Mouse (Mus musculus): ENCODE measurements at regions not wholly inside any gene's neighbourhood (a gene's known extent, or its start where the extent isn't known, plus 50 kb on each side); places are given as distances from the start of the nearest gene placed in this dataset.

DNA sequence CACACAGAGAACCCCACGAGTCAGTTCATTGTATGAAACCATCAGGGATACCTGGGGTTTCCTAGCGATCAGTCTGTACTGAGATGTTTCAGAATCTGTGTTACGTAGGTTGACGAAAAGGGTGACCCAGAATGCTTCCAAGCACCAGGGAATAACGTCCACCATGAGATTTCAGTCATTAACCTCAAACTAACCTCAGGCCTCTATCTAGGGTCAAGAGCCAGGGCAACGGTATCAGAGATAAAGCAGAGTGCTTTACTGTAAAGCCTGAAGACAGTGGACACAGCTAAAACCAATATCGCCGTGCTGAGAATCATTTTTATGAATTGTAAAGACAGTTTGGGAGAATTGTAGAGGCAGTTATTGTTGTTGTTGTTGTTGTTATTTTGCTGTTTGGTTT lies 52.9 kb upstream of the Errfi1 start:
- no peak for DNase-seq (ENCODE audit: extremely low spot score, low read depth, low spot score)

DNA sequence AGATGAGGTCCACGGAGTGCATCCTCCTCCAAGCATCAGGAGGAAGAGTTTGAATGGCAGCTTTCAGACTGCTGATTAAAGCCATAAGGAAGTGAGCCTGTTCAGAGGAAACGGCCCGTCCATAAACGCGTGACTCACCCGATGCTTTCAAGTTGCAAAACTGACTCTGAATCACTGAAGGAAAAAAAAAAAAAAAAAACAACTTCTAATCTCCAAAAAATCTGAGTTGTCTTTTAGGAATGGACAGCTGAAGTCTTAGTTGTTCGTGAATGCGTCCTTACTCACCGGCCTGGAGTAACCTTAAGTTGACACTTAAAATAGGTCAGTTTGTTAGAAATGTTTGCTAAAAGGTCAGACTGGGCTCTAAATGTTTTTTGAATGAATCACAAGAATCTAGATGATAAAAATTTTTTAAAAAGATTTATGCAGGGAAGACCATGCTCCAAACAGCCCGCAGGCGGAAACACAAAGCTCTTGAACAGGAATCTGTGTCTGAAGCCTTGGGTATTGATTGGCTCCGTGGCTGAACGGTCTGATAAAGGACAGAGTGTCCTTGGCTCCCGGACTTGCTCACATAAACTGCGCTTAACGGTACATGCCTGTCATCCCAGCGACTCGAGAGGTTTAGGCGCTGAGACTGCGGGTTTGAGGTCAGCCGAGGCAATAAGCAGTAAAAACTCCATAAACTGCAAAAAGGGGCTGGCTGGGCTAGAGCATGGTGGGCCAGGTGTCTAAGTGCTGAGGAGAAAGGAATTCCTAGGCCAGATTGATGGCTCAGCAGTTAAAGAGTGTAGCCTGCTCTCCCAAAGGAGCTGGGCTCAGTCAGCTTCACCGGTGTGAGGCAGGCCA lies 53.9 kb upstream of the Errfi1 start:
- DNase-seq (ENCODE audit: extremely low spot score, low read depth, low spot score) = no peak

GRCm38 (mm10) chr4:150798783-150799530 lies 54.8 kb upstream of the Errfi1 start:
- DNase-seq (ENCODE audit: extremely low spot score, low read depth, low spot score) = no peak

- DNase-seq (ENCODE audit: extremely low spot score, low read depth, low spot score) = no peak
These were observed 55.4 kb upstream of the Errfi1 start for GRCm38 (mm10) chr4:150798281-150798680.

DNA sequence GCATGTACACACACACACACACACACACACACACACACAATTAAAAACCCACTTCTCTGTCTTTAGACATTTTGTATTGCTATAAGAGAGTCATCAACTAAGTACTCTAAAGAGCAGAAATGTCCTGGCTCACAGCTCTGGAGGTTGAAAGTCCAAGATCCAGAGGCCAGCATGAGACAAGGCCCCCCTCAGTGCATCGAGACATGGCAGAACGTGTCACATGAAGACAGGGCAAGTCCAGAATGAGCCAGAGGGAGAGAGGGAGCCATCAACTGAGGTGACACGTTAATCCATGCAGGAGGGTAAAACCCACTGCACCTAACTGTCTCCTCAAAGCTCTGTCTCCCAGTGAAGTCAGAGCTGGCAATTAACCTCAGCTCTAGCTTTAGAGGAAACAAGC lies 56.7 kb upstream of the Errfi1 start:
- DNase-seq (ENCODE audit: extremely low spot score, low read depth, low spot score) = no peak

DNA sequence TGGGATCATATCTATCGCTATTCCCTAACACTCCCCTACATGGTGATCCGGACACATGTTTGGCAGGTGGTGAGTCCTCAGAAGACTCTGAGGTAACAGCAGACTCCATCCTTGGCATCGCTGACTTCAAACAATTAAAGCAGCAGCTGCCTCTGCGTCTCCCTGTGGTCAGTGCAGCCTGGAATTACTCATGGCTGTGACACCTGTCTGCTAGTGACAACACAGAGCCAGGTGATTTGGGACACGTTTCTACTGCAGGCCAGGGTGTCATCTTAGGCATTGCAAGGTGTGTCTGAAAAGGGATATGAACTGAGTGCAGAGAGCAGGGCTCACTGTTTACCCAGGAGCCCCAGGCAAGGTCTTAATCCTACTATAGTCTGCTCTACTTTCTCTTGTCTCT lies 58.8 kb upstream of the Errfi1 start:
- no peak for DNase-seq (ENCODE audit: extremely low spot score, low read depth, low spot score)

DNA sequence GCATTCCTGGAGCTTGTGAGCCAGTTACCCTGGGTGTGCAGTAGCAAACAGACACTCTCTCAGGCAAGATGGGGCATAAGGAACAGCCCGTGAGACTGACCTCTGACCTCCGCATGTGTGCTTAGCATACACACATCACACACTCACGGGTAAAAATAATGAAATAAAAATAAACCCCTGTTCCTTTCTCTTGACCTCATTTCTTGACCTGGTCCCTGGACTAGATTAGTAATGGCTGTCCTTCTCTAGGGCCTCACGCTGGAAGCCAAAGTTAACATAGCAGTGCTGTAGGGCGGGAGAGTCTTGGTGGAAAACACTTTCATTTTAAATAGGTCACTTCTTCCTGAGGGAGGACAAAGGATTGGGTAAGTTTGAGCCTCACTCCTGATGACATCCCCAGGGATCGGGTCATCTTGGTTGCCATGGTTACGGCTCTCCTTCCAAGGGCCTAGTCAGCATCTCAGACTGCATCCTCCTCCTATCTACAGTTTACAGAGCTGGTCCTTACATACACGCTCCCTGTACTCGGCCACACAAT lies 59.4 kb upstream of the Errfi1 start:
- no peak for DNase-seq (ENCODE audit: extremely low spot score, low read depth, low spot score)

DNA sequence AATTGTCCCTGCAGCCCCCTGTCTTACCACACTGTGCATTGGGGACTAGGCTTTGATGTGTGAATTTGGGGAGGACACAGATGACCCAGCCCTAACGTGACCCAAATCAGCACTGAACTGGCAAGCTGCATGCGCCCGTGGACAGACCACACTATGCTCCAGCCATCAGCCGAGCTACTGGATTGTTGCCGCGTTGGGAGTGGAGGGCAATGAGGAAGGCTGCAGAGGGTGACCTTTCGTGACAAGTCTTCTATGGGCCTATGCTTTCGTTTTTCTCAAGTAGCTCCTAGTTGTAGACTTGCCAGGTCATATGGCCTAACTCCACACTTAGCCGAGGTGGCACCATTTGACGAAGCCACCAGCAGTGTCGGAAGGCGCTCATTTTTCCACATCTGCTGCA lies 60.6 kb upstream of the Errfi1 start:
- no peak for DNase-seq (ENCODE audit: extremely low spot score, low read depth, low spot score)

DNA sequence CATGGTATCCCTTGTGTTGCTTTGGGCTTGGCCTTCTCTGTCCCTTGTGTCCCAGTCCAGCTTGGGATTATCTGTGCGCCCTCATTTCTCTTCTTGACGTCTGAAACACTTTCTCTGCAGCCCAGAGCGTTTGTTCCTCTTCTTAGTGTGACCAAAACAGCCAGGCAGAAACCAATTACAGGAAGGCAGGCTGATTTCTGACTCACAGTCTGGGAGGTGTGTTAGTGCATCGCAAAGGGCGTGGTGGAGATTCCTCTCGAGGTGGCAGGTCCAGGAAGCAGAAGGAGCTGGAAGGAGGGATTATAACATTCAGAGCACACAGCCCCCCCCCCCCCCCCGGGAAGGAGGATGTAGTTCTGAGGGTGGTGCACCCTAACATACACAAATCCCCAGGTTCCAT lies 64.6 kb upstream of the Errfi1 start:
- no peak for DNase-seq (ENCODE audit: extremely low spot score, low read depth, low spot score)

- no peak for DNase-seq (ENCODE audit: extremely low spot score, low read depth, low spot score)
These were observed 66.6 kb upstream of the Errfi1 start for GRCm38 (mm10) chr4:150787113-150787512.

GRCm38 (mm10) chr4:150786651-150787050 lies 67.1 kb upstream of the Errfi1 start:
- no peak for DNase-seq (ENCODE audit: extremely low spot score, low read depth, low spot score)

DNA sequence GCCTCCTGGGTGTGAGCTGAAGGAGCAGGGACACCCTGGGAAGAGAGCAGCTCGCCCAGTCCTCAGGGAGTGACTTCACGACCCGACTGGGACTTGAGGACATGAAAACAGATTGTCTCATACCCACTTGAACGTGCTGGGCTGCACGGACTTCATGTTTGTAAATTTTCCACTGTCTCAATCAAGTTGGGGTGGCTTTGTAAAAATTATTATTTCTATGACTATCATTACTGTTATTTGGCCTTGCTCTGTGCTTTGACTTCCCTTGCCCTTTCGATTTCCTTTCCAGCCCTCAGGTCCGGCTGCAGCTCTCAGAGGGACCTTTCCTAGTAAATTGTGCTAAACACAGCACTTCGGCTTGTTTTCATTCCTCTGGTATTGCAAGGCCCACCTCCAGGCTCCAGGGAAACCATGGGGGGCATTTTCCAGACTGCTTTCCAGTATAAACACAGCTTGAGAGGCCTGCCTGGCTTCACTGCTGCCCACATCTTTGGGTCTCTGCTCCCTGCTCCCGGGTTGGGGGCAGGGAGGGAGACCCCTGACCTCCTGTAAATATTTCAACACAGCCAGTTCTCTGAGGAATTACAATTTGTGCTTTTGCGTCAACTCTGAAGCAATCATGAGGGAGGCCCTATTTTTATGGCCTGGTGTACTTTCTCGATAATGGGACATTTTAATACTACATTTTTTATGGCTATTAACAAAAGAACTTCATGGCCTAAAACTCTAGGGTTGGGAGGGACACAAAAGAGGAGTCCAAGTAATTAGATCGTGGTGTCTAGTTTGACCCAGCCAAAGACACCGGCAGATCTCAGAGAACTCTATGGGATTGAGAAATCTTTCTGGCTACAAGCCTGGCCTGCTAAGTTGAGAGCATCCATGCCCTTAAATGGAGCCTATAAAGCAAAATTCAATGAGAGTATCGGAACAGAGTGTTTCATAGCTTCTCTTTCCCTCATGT lies 68.9 kb upstream of the Errfi1 start:
- DNase-seq (ENCODE audit: extremely low spot score, low read depth, low spot score) = no peak

GRCm38 (mm10) chr4:150781304-150781703 lies 72.4 kb upstream of the Errfi1 start:
- DNase-seq (ENCODE audit: extremely low spot score, low read depth, low spot score) = no peak

- DNase-seq (ENCODE audit: extremely low spot score, low read depth, low spot score) = no peak
These were observed 74.4 kb upstream of the Errfi1 start for GRCm38 (mm10) chr4:150779340-150779739.

- DNase-seq (ENCODE audit: extremely low spot score, low read depth, low spot score) = no peak
These were observed 75.0 kb upstream of the Errfi1 start for GRCm38 (mm10) chr4:150778683-150779082.

DNA sequence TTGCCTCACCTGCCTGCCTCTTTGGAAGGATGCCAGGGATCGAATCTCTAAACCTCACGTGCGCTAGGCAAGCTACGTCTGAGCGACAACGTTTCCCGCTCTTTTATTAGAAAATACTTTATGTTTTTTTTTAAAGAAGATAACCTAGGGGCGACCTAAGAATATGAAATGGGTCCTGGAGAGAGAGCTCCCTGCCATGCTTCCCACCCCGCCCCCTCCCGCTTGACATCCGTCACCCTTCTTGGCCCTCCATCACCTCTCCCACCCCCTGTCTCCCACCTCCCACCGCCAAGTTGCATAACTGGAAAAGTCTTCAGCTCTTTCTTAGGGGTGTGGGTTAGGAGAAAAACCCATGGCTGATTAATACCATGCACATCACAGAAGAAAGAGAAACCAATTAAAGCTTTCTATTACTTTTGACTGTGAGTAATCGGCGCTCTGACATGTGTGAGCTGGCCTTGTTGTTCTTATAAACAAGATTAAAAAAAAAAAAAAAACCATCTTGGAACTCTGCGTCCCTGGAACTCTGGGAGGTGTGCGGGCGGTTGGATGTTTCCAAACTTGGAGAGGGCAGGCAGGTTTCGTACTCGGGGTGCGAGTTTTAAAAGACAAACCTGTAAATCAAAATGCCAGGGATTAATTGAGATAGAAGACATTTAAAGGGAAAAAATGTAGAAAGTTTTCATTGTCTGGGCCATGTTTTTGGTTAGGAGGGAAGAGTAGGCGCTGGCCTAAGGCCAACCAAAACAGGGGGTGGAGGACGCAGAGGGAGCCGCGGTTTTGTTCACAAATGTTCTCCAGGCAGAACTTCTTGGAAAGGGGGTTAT lies 77.8 kb upstream of the Errfi1 start:
- DNase-seq (ENCODE audit: extremely low spot score, low read depth, low spot score) = no peak

DNA sequence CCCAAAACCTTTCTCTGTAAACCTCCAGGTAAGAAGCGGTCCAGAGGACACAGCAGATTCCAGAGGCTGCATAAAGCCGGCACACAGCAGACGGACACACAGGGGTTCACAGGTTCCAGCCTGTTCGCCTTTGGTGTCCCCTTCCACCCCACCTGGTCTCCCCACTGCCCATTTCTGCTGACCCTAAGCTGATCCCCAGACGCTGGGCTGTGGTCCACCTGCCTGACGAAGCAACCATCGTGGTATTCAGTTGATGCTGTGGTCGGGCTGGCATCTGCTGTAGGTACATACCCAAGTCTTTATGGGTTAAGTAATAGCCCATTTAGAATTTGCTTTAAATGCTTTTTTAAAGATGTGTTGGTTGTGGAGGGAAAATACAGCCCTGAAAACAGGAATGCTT lies 78.4 kb upstream of the Errfi1 start:
- DNase-seq (ENCODE audit: extremely low spot score, low read depth, low spot score) = no peak

- DNase-seq (ENCODE audit: extremely low spot score, low read depth, low spot score) = no peak
These were observed 79.3 kb upstream of the Errfi1 start for GRCm38 (mm10) chr4:150774289-150774914.

DNA sequence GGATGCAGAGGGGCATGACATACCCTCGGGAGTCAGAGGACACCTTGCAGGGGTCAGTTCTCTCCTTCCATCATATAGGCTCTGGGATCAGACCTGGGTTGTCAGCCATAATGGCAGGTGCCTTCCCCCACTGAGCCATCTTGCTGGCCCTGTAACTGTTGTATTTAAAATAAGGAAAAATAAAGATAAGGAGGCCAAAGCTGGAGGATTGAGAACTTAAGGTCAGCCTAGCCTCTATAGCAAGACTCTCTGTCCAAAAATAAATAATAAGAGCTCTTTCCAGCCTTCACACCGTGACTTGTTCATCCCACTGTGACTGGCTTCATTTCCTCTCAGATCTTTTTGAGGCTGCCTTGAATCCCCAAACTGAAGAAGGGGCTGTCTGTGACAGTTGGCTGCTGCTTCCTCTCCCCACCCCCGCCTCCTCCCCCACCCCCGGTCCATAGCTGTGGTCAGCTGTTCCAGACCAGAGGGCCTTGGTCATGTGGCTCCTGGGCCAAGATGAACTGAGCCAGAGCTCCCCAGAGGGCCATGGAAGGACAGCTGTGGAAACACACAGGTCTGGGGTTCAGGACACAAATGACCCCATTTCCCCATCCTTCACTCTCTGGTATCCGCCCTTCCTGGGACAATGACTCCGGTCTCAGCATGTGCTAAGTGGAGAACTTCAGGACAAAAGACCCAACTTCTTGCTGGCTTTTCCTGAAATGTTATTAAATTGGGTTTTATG lies 81.6 kb upstream of the Errfi1 start:
- no peak for DNase-seq (ENCODE audit: extremely low spot score, low read depth, low spot score)

Data from hindlimb bud, embryonic 11.5 days (tissue).